Mouse (Mus musculus): ENCODE results near the gene Plch2.

Gene Plch2

DNA sequence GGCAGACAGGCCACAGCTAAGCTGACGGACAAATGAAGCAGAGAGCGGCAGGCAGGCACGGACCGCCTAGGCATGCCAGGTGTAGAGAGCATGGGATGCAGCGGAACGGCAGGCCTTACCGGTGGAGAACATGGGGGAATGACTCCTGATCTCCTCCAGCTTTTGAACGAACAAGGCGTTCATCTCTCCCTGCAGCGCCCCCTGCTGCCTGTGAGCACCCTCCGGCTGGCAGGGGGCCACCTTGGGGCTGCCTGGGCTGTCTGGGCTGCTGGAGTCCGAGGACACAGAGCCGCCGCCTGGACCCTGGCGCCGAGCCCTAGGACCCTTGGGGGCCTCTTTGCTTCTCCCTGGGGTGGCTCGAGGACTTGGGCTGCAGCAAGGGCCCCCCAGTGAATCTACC lies 70.5 kb downstream of the Plch2 start:
- DNase-seq (ENCODE audit: low read depth, low spot score), result no peak

DNA sequence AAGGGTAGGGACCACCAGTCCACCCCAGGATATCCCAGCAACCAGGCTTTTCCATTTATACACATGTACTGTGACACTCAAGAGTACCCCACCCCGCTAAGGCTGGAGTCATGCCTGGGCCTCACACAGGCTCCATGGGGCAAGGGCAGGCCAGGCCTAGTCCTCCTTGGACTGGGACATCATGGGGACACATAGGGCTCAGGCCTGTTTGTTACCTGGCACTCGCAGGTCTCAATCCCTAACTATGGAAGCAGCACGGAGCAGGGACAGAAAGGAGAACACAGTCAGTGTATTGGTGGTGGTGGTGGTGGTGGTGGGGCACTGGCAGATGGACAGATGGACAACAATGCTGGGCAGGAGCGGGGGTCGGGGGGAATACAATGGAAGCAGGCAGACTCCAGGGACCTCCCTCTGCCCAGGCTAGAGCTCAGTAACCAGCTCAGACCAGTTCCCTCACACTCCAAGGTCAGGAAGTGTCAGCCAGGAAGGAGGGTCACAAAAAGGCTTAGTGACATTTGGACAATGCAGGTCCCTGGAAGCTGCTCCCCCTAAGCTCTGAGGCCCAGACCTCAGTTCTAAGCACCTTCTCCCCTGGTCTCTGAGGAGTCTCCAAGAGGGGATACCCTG lies 71.3 kb downstream of the Plch2 start:
- DNase-seq (ENCODE audit: low read depth, low spot score), result no peak

DNA sequence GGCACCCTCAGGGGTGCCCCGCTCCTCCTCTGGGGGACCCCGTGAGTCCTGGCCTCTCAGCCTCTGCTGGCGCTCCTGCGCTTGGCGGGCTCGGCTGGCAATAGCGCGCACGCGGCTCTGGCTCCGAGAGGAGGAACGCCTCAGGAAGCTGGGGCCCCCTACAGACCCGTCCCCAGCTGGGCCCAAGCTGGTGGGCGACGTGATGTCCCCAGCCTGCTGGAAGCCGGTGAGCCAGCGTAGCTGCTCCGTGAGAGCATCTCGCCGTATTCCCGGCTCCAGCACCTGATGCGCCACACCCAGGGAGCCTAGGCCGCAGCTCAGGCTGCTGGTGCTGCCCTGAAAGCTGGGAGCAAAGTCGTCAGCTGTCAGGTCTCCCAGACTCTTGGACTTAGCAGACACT lies 72.8 kb downstream of the Plch2 start:
- DNase-seq (ENCODE audit: low read depth, low spot score), result no peak

DNA sequence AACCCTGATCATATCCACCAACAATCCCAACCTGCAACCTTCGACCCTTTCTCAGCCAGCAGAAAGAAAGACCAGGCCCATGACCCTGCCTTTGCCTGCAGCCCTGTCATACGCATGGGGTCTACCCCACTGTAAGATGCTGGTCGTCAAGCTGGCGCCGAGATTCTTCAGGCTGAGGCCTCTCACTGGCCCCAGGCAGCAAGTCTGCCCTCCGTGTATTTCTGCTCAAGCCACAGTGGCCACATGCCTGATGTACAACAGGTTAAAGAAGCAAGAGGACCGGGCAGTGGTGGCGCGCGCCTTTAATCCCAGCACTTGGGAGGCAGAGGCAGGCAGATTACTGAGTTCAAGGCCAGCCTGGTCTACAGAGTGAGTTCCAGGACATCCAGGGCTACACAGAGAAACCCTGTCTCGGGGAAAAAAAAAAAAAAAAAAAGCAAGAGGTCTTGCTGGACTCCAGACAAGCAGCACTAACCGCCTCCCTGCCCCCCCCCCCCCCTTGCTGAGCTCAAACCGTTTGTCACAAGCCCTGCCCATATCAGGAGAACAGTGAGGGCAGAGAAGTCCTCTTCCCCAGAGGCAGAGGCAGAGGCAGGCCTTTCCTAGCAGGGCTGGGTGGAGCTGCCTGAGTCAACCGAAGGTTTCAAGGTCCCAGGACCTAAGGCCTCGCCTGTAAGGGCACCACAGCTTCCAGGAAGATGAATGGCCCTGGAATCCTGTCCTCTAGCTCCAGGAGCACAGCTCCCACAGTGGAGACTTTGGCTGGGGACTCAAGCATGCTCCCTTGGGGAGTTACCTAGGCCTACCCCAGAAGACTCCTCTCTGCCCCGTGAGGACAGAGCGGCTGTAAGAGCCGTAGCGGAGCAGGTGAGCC lies 74.1 kb downstream of the Plch2 start:
- DNase-seq (ENCODE audit: low read depth, low spot score), result no peak

DNA sequence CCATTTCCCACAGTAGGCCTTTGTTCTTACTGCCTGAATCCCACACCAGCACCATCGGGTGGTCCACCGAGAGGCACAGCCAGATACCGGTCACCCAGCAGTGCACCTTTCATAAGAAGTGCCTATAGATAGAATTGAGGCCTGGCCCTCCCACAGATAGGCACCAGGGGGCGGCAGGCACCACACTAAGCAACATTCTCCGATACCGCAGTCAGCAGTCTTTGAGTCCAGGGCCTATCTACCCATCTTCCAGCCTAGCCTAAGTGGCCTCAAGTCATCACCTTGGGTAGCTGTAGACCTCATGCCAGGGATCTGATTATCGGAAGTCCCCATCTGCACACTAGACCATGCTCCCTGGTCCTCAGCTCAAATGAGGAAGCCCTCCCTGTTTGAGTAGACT lies 75.1 kb downstream of the Plch2 start:
- DNase-seq (ENCODE audit: low read depth, low spot score), result no peak

DNA sequence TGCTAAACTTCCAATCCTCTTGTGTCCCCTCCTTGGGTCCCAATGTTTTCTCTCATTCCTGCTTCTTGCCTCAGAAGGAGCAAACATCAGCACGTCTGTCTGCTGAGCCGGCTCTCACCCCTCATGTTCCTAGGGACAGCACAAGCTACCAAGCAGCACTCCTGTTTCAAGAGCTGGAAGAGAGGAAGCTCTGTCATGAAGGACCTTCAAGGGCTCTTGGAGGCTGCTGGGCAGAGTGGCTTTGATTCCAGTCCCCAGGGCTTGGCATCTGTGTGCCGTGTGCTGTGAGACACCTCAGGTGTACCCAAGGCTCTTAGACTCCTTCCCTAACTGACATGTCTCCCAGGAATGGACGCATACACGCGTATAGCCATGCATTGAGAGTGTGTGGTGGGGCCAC lies 75.5 kb downstream of the Plch2 start:
- DNase-seq (ENCODE audit: low read depth, low spot score), result no peak

DNA sequence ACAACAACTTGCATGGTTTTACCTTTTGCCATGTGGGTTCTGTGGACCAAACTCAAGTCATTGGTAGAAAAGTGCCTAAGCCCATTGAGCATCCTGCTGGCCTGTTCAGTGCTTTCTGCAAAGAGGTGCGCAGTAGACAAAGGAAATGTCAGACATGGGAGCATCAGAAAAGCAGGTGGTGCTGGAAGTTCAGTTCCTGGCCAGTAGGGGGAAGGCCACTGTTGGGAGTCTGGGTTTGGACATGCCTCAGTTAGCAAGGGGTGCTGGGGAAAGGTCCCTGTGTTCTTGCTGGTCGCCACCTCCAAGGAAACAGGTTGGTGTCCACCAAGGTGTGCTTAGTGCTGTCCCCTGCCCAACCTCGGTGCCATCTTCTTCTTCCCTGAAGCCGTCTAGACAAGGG lies 76.5 kb downstream of the Plch2 start:
- no peak for DNase-seq (ENCODE audit: low read depth, low spot score)

DNA sequence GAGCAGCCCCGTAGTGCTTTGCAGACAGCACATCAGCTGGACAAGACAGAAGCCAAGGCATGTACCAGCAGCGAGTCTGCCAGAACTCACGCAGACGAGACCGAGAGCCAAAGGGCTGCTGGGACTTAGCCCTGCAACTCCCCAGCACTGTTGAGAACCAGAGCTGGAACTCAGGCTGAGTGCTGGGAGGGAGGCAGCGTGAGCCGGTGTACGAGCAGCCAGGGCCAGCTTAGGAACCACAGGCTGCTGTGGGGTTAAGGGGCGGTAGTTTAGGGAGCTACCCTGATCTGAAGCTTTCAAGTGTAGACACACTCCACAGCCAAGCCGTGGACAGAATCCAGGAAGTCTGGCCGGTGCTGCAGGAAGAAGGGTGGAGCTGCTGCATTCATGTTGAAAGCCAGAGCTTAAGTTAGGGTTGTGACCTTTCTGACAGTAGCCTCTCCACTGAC lies 82.4 kb downstream of the Plch2 start:
- DNase-seq (ENCODE audit: low read depth, low spot score), result no peak

DNA sequence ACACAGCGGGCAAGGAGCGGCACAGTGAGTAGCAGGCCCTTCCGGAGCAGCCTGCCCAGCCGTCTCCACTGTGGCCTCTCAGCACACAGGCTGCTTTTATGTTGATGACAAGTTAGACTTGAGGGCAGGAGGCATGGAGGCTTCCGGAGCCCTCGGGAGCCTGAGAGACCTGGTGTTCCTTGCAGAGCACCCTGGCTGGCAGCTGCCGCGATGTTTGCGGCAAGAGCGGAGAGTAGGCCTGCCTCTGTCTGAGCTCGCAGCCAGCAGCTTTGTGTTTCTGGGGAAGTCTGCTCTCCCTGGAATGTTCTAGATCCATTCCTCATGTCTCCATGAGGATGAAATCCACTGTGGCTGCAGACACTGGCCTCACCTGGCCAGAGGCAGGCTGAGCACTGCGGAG lies 84.0 kb downstream of the Plch2 start:
- no peak for DNase-seq (ENCODE audit: low read depth, low spot score)

DNA sequence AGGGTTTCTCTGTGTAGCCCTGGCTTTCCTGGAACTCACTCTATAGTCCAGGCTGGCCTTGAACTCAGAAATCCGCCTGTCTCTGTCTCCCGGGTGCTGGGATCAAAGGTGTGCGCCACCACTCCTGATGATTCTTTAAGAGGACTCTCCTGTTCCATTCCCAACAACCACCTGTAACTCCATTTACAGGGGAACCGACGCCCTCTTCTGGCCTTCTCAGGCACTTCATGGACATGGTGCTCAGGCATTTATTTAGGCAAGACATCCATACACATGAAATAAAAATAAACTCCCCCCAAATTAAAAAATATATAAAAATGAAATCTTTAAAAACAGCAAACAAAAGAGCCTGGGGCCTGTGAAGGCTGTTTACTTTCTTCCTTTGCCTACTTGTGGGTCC lies 89.4 kb downstream of the Plch2 start:
- no peak for DNase-seq (ENCODE audit: low read depth, low spot score)

DNA sequence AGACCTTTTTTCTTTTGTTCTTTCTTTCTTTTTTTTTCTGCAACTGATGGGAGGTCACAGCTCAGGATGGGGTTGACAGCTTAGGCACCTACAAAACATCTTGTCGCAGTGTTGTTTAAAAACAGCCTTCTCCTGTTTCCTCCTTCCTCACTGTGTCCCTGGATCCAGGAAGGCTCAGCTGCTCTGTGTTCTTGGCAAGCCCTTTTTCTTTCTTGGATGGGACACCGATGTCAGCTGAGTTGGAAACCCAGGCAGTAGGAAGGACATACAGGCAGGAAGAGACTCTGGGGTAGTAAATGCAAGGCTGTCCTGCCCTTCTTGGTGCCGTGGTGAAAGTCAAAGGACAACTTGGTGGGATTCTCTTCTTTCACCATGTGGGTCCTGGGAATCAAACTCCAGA lies 90.7 kb downstream of the Plch2 start:
- no peak for DNase-seq (ENCODE audit: low read depth, low spot score)

DNA sequence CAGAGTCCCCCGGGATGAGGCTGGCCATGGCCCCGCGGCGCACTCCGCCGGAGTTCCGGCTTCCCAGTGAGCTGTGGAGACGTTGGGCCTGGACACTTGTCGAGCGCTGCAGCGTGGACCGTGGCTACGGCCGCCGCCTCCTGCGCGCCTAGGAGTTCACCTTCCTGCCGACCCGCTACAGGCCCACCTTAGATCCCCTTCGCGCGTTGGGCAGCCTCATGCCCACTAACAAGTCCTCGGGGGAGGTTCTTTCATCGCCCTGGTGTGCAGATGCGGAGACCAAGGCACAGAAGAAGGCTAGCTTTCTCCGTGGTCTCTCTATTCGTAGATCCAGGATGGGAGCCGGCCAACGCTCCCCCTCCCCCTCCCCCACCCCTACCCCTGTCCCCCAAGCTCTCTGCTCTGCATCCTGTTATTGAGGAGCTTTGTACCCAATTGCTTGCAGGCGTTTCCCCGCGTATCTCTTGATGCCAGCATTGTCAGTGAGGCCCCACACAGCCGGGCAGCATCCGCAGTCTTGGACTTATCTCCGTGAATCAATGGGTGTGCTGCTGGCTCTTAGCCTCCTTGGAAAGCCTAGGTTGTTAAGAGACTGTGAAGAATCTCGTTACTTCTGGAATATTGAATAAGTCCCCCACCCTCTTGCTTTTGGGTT lies 91.9 kb downstream of the Plch2 start:
- no peak for DNase-seq (ENCODE audit: low read depth, low spot score)

DNA sequence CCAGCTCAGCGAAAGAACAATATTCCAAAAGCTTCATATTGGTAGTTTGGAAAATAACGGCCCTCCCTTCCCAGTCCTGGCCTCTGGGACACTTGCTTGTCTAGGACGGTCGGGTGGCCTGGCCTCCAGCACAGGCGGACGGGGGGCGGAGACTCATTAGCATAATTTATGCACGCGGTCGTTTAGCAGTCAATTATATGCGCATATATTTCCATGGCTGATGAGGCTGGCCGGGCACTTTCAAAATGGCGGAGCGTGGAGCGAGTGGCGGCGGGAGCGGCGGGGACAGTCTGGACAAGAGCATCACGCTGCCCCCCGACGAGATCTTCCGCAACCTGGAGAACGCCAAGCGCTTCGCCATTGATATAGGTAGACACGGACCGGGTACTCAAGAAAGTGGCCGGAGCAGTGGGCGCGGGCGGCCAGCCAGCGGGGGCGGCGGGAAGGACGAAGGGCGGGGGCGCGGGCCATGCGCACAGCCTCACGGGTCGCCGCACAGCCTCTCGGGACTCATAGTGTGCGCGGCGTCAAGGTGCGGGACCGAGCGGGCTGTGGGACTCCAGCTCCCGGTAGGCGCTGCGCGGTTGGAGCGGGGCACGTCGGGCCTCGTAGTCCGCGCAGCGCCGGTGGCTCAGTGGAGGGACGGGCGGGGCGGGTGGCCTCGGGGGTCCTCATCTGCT lies 92.5 kb downstream of the Plch2 start, which contains the start of gene Pank4:
TSS of gene Pank4 (plus strand) at position 223 of the 680 bp plus-strand sequence.
- peak; percentile 82 for DNase-seq (ENCODE audit: low read depth, low spot score)

DNA sequence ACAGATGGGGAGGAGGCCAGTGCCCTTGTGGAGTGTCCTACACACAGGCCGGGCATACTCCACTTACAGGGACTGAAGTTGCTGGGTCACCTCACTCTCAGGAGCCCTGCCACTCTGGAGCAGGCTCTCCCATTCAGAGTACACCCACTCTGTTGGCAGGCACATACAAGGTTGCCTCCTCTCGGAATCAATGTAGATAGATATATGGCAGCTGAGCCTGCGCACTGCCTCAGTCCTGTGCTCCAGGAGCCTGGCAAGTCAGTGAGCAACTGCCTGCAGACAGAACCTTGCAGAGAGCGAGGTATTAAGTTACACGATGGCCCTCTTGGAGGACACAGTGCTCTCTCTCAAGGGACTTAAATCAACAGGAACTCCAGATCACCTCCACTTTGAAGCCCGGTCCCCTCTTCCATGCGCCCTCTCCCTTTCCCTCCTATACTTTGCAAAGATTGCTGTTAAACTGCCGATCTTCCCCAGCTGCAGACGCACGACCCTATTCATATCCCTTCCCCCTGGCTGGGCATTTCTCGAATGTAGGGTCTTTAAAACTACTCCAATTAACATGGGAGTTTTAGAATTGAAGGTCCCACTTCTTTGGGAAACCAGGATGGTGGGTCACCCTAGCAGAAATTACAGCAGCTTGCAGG lies 93.3 kb downstream of the Plch2 start:
- no peak for DNase-seq (ENCODE audit: low read depth, low spot score)

DNA sequence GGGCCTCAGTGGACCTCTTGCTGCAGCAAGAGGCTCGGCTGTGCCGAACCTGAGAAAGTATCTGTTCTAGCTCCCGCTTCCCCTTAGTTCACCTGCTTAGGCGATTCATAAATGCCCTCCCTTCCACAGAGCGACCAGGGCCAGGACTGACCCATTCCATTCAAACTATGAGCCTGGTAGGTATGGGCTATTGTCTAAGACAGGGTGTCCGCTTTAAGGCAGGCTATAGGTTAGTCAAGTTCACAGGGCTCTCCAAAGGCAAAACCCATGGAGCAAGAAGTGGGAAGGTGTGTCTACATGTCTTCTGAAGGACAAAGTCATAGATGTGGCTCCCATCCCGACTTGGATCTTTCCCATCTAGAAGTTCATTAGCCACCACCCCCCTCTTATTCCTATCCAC lies 93.9 kb downstream of the Plch2 start:
- DNase-seq (ENCODE audit: low read depth, low spot score), result no peak

DNA sequence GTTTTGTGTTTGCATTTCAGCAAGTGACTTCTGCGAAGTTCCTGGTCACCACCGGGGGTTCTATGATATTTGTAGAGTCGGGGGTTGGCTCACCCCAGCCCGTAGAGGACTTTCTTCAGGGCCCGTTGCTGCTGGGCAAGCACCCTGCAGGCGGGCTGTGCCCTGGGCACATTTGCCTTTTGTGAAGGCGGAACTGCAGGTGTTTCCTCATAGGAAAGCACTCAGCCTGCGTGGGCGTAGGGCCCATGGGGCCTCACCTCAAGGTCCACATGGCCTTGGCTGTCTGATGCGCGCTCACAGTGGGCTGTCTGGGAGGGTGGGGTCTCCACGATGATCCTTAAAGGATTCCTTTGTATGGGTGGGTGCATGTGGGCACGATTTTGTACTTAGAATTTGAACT lies 94.7 kb downstream of the Plch2 start:
- no peak for DNase-seq (ENCODE audit: low read depth, low spot score)

DNA sequence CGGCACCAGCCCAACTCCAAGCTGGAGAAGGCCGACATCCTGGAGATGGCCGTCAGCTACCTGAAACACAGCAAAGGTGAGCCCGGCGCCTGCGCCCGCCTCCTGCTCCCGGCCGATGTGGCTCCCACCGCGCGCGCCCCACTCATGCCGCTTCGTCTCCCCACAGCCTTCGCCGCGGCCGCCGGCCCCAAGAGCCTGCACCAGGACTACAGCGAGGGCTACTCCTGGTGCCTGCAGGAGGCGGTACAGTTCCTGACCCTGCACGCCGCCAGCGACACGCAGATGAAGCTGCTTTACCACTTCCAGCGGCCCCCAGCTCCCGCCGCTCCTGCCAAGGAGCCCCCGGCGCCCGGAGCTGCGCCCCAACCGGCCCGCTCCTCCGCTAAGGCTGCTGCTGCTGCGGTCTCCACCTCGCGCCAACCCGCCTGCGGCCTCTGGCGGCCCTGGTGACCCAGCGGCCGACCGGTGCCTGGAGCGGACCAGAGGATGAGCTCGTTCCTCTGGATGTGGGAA lies 95.3 kb downstream of the Plch2 start:
- no peak for DNase-seq (ENCODE audit: low read depth, low spot score)

DNA sequence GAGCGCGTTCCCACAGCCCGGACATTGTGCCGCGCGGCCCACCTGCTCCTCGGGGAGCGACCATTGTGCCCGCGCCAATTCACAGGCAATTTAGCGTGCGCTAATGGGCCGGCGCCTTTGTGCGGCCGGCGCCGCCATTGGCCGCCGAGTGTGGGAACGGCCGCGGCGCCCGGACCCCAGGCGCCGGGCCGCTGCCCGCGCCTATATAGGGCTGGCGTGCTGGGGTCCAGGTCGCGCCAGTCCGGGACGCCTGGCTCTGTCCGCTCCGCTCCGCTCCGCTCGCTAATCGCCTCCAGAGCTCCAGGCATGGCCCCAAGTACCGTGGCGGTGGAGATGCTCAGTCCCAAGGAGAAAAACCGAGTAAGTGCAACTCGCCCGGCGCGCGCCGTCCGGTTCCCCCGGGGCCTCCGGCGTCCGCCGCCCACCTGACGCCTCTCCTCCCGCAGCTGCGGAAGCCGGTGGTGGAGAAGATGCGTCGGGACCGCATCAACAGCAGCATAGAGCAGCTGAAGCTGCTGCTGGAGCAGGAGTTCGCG lies 95.8 kb downstream of the Plch2 start, which contains the start of gene Hes5:
TSS of gene Hes5 (plus strand) at position 234 of the 536 bp plus-strand sequence.
- DNase-seq (ENCODE audit: low read depth, low spot score), result no peak

DNA sequence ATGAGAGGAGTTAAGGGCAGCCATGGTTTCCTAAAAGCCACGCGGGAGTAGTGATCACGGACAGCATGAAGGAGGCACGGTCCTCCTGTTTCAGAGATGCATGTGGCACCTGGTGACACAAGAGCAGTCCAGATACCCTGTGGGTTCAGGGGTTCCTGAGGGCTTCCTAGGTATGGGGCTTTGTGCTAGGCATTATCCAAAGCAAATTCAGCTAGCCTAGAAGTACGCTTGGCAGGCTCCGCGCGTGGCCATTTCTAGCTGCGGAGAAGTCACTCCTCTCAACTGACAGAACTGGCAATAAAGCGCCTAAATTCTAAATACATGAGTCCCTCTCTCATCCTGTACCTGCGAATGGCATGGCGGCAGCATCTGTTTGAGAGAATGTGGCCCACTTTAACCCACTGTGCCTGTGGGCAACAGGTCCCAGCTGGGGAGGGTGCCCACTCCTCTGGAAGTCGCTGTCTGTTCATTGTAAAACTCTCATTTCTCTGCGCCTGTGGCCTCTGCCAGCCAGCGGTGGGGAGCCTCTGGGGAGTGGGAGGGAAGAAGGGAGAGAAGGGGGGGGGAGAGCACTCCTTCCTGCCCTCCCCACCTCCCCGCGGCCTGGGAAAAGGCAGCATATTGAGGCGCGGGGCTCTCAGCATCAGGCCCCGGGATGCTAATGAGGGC lies 96.4 kb downstream of the Plch2 start:
- no peak for DNase-seq (ENCODE audit: low read depth, low spot score)

DNA sequence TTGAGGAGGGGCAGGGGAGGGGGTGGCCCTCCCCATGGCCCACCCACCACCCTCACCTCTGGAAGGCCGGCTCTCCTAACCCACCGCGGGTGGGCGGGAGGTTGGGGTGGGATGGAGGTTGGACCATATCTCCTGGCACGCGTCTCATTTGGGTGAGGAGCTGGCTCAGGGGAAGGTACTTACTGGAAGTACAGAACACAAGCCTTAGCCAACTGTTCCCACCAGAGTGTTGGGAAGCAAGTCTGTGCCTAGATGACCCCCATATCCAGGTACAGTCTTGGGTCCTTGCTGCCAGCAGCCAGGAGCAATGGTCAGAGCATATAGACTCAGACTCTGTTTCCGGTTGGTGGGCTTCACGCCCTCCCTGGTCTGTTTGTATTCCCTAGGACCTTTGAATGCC lies 98.0 kb downstream of the Plch2 start:
- no peak for DNase-seq (ENCODE audit: low read depth, low spot score)
